Mouse (Mus musculus) brain, embryonic 14.5 days (tissue): ENCODE results near the gene Tbc1d5.

Experiments
- CTCF ChIP-seq: fragments of 200-500 bp; IDR thresholded peaks from 2 replicates; pipeline ENCODE4 v1.5.1; 2012; ENCODE audit warnings: inconsistent platforms, mild to moderate bottlenecking, moderate library complexity, borderline replicate concordance; ENCODE audit not compliant: insufficient read depth, insufficient read length; ENCODE audit errors: extremely low read depth
- POLR2A ChIP-seq: fragments of 200-500 bp; IDR thresholded peaks from 2 replicates; pipeline ENCODE4 v1.6.1; 2012; ENCODE audit warnings: mild to moderate bottlenecking, inconsistent platforms, borderline replicate concordance; ENCODE audit not compliant: poor library complexity, insufficient read depth, insufficient read length, severe bottlenecking; ENCODE audit errors: extremely low read depth

DNA sequence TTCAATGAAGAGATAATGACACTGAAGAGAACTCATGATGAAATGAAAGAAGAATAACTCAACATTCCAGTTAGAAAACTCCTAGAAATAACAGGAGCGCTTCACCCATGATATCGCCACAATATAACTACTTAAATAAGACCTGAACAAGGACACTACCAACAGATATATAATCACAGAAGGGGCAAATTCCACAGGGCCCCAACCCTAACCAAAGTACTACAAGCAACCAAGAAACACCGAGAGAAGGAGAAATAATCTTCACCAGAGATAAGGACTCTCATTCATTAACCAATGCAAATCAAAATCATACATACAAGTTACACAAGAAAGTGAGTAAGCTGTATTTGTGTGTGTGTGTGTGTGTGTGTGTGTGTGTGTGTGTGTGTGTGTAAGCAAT lies 7.6 kb downstream of the Tbc1d5 start:
- no peak for TF ChIP-seq CTCF
- no peak for TF ChIP-seq POLR2A
